Mouse (Mus musculus) megakaryocyte, embryonic 14.5 days (primary cell): Measurements from ENCODE around the gene Hand1.

Experiments
- FLI1 ChIP-seq: IDR thresholded peaks from 2 replicates; pipeline ENCODE4 v1.6.1; 2012; ENCODE audit warnings: low read length, inconsistent platforms, mixed read lengths
- GATA1 ChIP-seq: IDR thresholded peaks from 3 replicates; pipeline ENCODE4 v1.6.1; 2012; ENCODE audit warnings: mixed read lengths, low read length, inconsistent platforms, borderline replicate concordance

GRCm38 (mm10) chr11:57786616-57787418 is 45.8 kb downstream of the Hand1 start:
- TF ChIP-seq GATA1, result no peak
- no peak for TF ChIP-seq FLI1
